In the genomic region with DNA sequence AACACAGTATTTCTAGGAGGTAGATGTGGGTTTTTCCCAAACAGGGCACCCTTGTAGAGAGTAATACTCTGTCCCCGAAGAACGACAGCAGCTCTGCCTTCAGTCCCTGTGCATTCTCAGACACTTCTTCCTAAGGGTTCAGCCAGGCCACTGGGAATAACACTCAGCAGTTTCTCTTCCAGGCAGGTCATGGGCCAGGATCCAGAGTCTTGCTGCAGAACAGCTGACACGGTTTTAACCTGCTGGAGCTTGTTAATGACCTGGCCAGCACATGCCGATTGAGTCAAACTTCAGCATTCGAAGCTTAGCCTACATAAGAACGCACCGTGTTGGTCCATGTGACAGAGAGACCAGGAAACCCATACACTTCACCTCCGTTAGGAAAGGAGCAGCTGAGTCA, we compare ENCODE assay signal across 12 mouse cellular contexts. TPM values are rescaled to one million over a fixed set of nuclear protein-coding genes. Genes with fewer than 3 reads are reported as not detected.
DNase-seq lines count a peak whose midpoint lies in the region; TF ChIP-seq lines count a peak whose summit lies in the region.
"Had no signal": no experiment of that assay in that cellular context is flagged by ENCODE, and none has a peak within 500 bp of the region (broad histone marks: within the 10 kb centered on the region; RNA-seq: fewer than 3 reads in every experiment).

No protein-coding gene starts in this region.

- H3K4me1 ChIP-seq in testis, adult 2 months (ENCODE audit: control insufficient read depth, insufficient read depth, low read length): peaks cover 3% of the 10 kb centered on the region; the same call in 1 of the 2 replicates
- peaks cover 8% of the 10 kb centered on the region for H3K4me1 ChIP-seq in midbrain, embryonic 10.5 days

- no peaks in the 10 kb centered on the region for H3K27me3 ChIP-seq in testis, adult 2 months (ENCODE audit: control insufficient read depth, insufficient read depth, low read length)
- no peaks in the 10 kb centered on the region for H3K27me3 ChIP-seq in midbrain, embryonic 10.5 days (ENCODE audit: low read depth, poor library complexity, severe bottlenecking)
- H3K27me3 ChIP-seq: hindbrain, embryonic 13.5 days had no signal

- 88% methylated on average over 8 of the region's 8 CpGs for WGBS in midbrain, embryonic 10.5 days

- TF ChIP-seq CTCF in testis, adult 2 months (IDR thresholded peaks at IDR 0.05; ENCODE audit: control insufficient read depth, insufficient read depth, insufficient replicate concordance, low read depth, low read length): no peak

- H3K9me3 ChIP-seq in midbrain, embryonic 10.5 days (replicated peaks): no peaks in the 10 kb centered on the region
- H3K9me3 ChIP-seq: G1E; hindbrain, embryonic 13.5 days had no signal

- no peak overlapping the region for H3K27ac ChIP-seq in testis, adult 2 months (ENCODE audit: control insufficient read depth, insufficient read depth, low read depth, low read length)
- no peak overlapping the region for H3K27ac ChIP-seq in midbrain, embryonic 10.5 days (replicated peaks)
- H3K27ac ChIP-seq: hindbrain, embryonic 13.5 days had no signal

- peak overlapping the region; percentile 32 for H3K4me3 ChIP-seq in testis, adult 2 months (ENCODE audit: control insufficient read depth, low read depth, low read length)
- H3K4me3 ChIP-seq in midbrain, embryonic 10.5 days: no peak overlapping the region
- H3K4me3 ChIP-seq: erythroblast, embryonic 14.5 days; hindbrain, embryonic 13.5 days had no signal

- no peak for TF ChIP-seq POLR2A in testis, adult 2 months (IDR thresholded peaks at IDR 0.05; ENCODE audit: control insufficient read depth, low read depth, low read length)

- H3K36me3 ChIP-seq in testis, adult 2 months (ENCODE audit: control insufficient read depth, insufficient read depth, low read length): no peaks in the 10 kb centered on the region
- no peaks in the 10 kb centered on the region for H3K36me3 ChIP-seq in midbrain, embryonic 10.5 days
- H3K36me3 ChIP-seq: G1E; hindbrain, embryonic 13.5 days had no signal

- no peak for DNase-seq in testis, postnatal 10 days (ENCODE audit: low spot score)
- peak; percentile 25 for DNase-seq in fat pad, adult 2 months (ENCODE audit: extremely low read depth, low read depth, low spot score)
- DNase-seq in heart, postnatal 4 days: peak; percentile 17
- DNase-seq in midbrain, embryonic 10.5 days (ENCODE audit: low spot score): no peak
- no peak for DNase-seq in right cerebral cortex, postnatal 36 days (ENCODE audit: low spot score in 2 of 2)
- DNase-seq in left cerebral cortex, adult 11 months (ENCODE audit: low spot score): no peak
- DNase-seq: right cerebral cortex, postnatal 14 days; thymus, adult 2 months had no signal

RNA-seq across cellular contexts. Expression of gene Xpr1, which starts 36.0 kb away (rescaled TPM):
- 29.4 and 33.2 TPM in 2 replicates for polyA plus RNA-seq in testis, adult 2 months (2012; rRNA removed)
- total RNA-seq in heart, postnatal 4 days (2021): 10 to 100 TPM; 40.4 to 40.7 TPM
- polyA plus RNA-seq in midbrain, embryonic 10.5 days (2016; fragmentation: Nextera tagmentation; extraction: Ambion mirVana): 11.1 and 16.4 TPM in 2 replicates

Comparison
In these comparisons a context has a peak if more than half of its experiments do, and no peak if none do; other contexts are left out.
1. DNase-seq: peak in fat pad, adult 2 months (single experiment) and heart, postnatal 4 days (single experiment); none in testis, postnatal 10 days (single experiment), midbrain, embryonic 10.5 days (single experiment), right cerebral cortex, postnatal 36 days (0 of 2) and left cerebral cortex, adult 11 months (single experiment).